Mouse (Mus musculus) ES-E14 (cell line): ENCODE measurements around the gene Ski.

Experiments
- CHD2 ChIP-seq: IDR thresholded peaks from 2 replicates; pipeline ENCODE4 v1.6.1; 2014; ENCODE audit warnings: mild to moderate bottlenecking, low read depth, low read length, inconsistent platforms
- HCFC1 ChIP-seq: IDR thresholded peaks from 2 replicates; pipeline ENCODE4 v1.6.1; 2012; ENCODE audit warnings: low read length, inconsistent platforms, borderline replicate concordance; ENCODE audit not compliant: insufficient read depth
- MAFK ChIP-seq: IDR thresholded peaks from 2 replicates; pipeline ENCODE4 v1.6.1; 2014; ENCODE audit warnings: mild to moderate bottlenecking, low read depth, low read length, inconsistent platforms; ENCODE audit not compliant: insufficient read depth
- ZC3H11A ChIP-seq: IDR thresholded peaks from 2 replicates; pipeline ENCODE4 v1.6.1; 2012; ENCODE audit warnings: low read depth, mild to moderate bottlenecking, inconsistent platforms, low read length, borderline replicate concordance
- ZNF384 ChIP-seq: IDR thresholded peaks from 2 replicates; pipeline ENCODE4 v1.6.1; 2012; ENCODE audit warnings: low read depth, low read length, inconsistent platforms

GRCm38 (mm10) chr4:155241789-155242188, 19.4 kb upstream of the Ski start:
- no peak for TF ChIP-seq ZNF384
- no peak for TF ChIP-seq HCFC1
- TF ChIP-seq MAFK = no peak
- no peak for TF ChIP-seq ZC3H11A
- TF ChIP-seq CHD2 = no peak
